Mouse (Mus musculus): ENCODE data around the gene Fubp1.

- TF ChIP-seq CTCF (IDR thresholded peaks at IDR 0.05; ENCODE audit: extremely low read depth, insufficient read length, insufficient replicate concordance, low read depth, low read length) (no peak), POLR2A (IDR thresholded peaks at IDR 0.05; ENCODE audit: low read depth, low read length) (no peak)
Observed at GRCm38 (mm10) chr3:152243304-152243703, 33.1 kb downstream of the Fubp1 start.
